Mouse (Mus musculus): ENCODE measurements around the gene Sec24b. TPM values are rescaled to one million over a fixed set of nuclear protein-coding genes. Genes with fewer than 3 reads are reported as not detected.

Gene Sec24b
- total RNA-seq, 2 experiments from 2014 or later, result 33.4 to 34.8 TPM

GRCm38 (mm10) chr3:129985335-129985734, 76.0 kb downstream of the Sec24b start:
- intact Hi-C loops (cut with DNase I), result no loop called here
- DNase-seq, result no peak

GRCm38 (mm10) chr3:129984797-129985196, 76.6 kb downstream of the Sec24b start:
- intact Hi-C loops (cut with DNase I), result no loop called here
- no peak for DNase-seq

- intact Hi-C loops (cut with DNase I), result no loop called here
- no peak for DNase-seq
Measured at GRCm38 (mm10) chr3:129982271-129982670, 79.1 kb downstream of the Sec24b start.

GRCm38 (mm10) chr3:129981756-129982155, 79.6 kb downstream of the Sec24b start:
- intact Hi-C loops (cut with DNase I), result no loop called here
- DNase-seq, result no peak

GRCm38 (mm10) chr3:129979510-129979909, 81.8 kb downstream of the Sec24b start:
- no peak for DNase-seq
- intact Hi-C loops (cut with DNase I), result no loop called here

- intact Hi-C loops (cut with DNase I), result no loop called here
Measured at GRCm38 (mm10) chr3:129978716-129979115, 82.6 kb downstream of the Sec24b start.

GRCm38 (mm10) chr3:129976317-129976716, 85.0 kb downstream of the Sec24b start:
- DNase-seq, result no peak
- intact Hi-C loops (cut with DNase I), result no loop called here

More at GRCm38 (mm10) chr3:129978716-129979115, 82.6 kb downstream of the Sec24b start:
- DNase-seq, result no peak

- DNase-seq, result peak in 1 of 2 experiments; percentile 26
- intact Hi-C loops (cut with DNase I), result no loop called here
Measured at GRCm38 (mm10) chr3:129970529-129971515, 90.5 kb downstream of the Sec24b start.

- peak; percentile 44 to 62 for DNase-seq
Measured at GRCm38 (mm10) chr3:129969432-129970395, 91.6 kb downstream of the Sec24b start, which contains the start of gene Mcub. Mcub (minus strand) TSS chr3:129970206.

GRCm38 (mm10) chr3:129969031-129969430, 92.3 kb downstream of the Sec24b start:
- no peak for DNase-seq
- intact Hi-C loops (cut with DNase I), result no loop called here

More at GRCm38 (mm10) chr3:129969432-129970395, 91.6 kb downstream of the Sec24b start, which contains the start of gene Mcub:
- intact Hi-C loops (cut with DNase I), result no loop called here

GRCm38 (mm10) chr3:129967874-129968273, 93.5 kb downstream of the Sec24b start:
- DNase-seq, result no peak
- intact Hi-C loops (cut with DNase I), result no loop called here

- intact Hi-C loops (cut with DNase I), result no loop called here
- no peak for DNase-seq
Measured at GRCm38 (mm10) chr3:129964681-129965080, 96.7 kb downstream of the Sec24b start.

GRCm38 (mm10) chr3:129962533-129962932, 98.8 kb downstream of the Sec24b start:
- intact Hi-C loops (cut with DNase I), result no loop called here
- DNase-seq, result no peak

- no peak for DNase-seq
- intact Hi-C loops (cut with DNase I), result no loop called here
Measured at GRCm38 (mm10) chr3:129953296-129953695, 108.1 kb downstream of the Sec24b start.

GRCm38 (mm10) chr3:129949158-129949773, 112.1 kb downstream of the Sec24b start:
- no peak for DNase-seq
- intact Hi-C loops (cut with DNase I), result no loop called here

GRCm38 (mm10) chr3:129948359-129948758, 113.0 kb downstream of the Sec24b start:
- no peak for DNase-seq

GRCm38 (mm10) chr3:129946217-129946914, 115.0 kb downstream of the Sec24b start:
- intact Hi-C loops (cut with DNase I), result no loop called here
- DNase-seq, result no peak

More at GRCm38 (mm10) chr3:129948359-129948758, 113.0 kb downstream of the Sec24b start:
- intact Hi-C loops (cut with DNase I), result no loop called here

- DNase-seq, result no peak
- intact Hi-C loops (cut with DNase I), result no loop called here
Measured at GRCm38 (mm10) chr3:129943813-129944212, 117.5 kb downstream of the Sec24b start.

GRCm38 (mm10) chr3:129941291-129941690, 120.1 kb downstream of the Sec24b start:
- no peak for DNase-seq
- intact Hi-C loops (cut with DNase I), result no loop called here

Data from heart, postnatal 14 days (tissue).